Mouse (Mus musculus) lung, postnatal 0 days (tissue): ENCODE measurements around the gene Gabrg3.

Experiments
- CTCF ChIP-seq: IDR thresholded peaks from 2 replicates; pipeline ENCODE4 v1.5.1; 2016; ENCODE audit warnings: antibody characterized with exemption, mild to moderate bottlenecking
- EP300 ChIP-seq: IDR thresholded peaks from 2 replicates; pipeline ENCODE4 v1.6.1; 2016; ENCODE audit warnings: antibody characterized with exemption, mild to moderate bottlenecking, control low read depth

- TF ChIP-seq CTCF (no peak), EP300 (no peak)
Observed at GRCm38 (mm10) chr7:56843565-56843964, 543.4 kb downstream of the Gabrg3 start.
